Mouse (Mus musculus): Measurements from ENCODE around the gene Trim41. TPM values are rescaled to one million over a fixed set of nuclear protein-coding genes. Genes with fewer than 3 reads are reported as not detected.
"Not testable (repeated sequence)": the region's sequence is repeated elsewhere in the genome, so short reads cannot be mapped to it uniquely, and the experiment has no call there.

The Trim41 gene
- total RNA-seq, 2 experiments from 2014 or later = 22.2 to 22.8 TPM

- DNase-seq = no peak
Observed at GRCm38 (mm10) chr11:48815851-48816250, 1.3 kb downstream of the Trim41 start.

GRCm38 (mm10) chr11:48813782-48814181 lies 3.4 kb downstream of the Trim41 start:
- DNase-seq = no peak

GRCm38 (mm10) chr11:48810142-48810541 lies 7.0 kb downstream of the Trim41 start:
- DNase-seq = no peak

GRCm38 (mm10) chr11:48809434-48809830 lies 7.7 kb downstream of the Trim41 start:
- DNase-seq = no peak

- DNase-seq = peak; percentile 57
Observed at GRCm38 (mm10) chr11:48808737-48809433, 8.3 kb downstream of the Trim41 start.

- DNase-seq = no peak
Observed at GRCm38 (mm10) chr11:48808304-48808646, 8.9 kb downstream of the Trim41 start.

- no peak for DNase-seq
Observed at GRCm38 (mm10) chr11:48807563-48808303, 9.4 kb downstream of the Trim41 start.

- DNase-seq = no peak
Observed at GRCm38 (mm10) chr11:48806856-48807562, 10.1 kb downstream of the Trim41 start.

GRCm38 (mm10) chr11:48804922-48805321 lies 12.2 kb downstream of the Trim41 start:
- DNase-seq = no peak

GRCm38 (mm10) chr11:48803988-48804387 lies 13.2 kb downstream of the Trim41 start:
- DNase-seq = no peak

- no peak for DNase-seq
Observed at GRCm38 (mm10) chr11:48801831-48802772, 15.1 kb downstream of the Trim41 start.

- DNase-seq = peak; percentile 81
Observed at GRCm38 (mm10) chr11:48799921-48800701, 17.0 kb downstream of the Trim41 start, which contains the start of gene Rack1. Gene Rack1 (plus strand): TSS chr11:48800332.

GRCm38 (mm10) chr11:48798984-48799920 lies 17.9 kb downstream of the Trim41 start:
- no peak for DNase-seq

GRCm38 (mm10) chr11:48798308-48798707 lies 18.8 kb downstream of the Trim41 start:
- DNase-seq = no peak

GRCm38 (mm10) chr11:48797287-48797686 lies 19.9 kb downstream of the Trim41 start:
- no peak for DNase-seq

GRCm38 (mm10) chr11:48796290-48796689 lies 20.9 kb downstream of the Trim41 start:
- DNase-seq = no peak

- DNase-seq = no peak
Observed at GRCm38 (mm10) chr11:48795221-48795620, 21.9 kb downstream of the Trim41 start.

- DNase-seq = no peak
Observed at GRCm38 (mm10) chr11:48793184-48793583, 24.0 kb downstream of the Trim41 start.

- DNase-seq = not testable (repeated sequence)
Observed at GRCm38 (mm10) chr11:48791894-48792293, 25.3 kb downstream of the Trim41 start.

GRCm38 (mm10) chr11:48790946-48791345 lies 26.2 kb downstream of the Trim41 start:
- no peak for DNase-seq

Measured in gastrocnemius, postnatal 10 days (tissue).